Mouse (Mus musculus): Measurements from ENCODE around the gene 1700007K13Rik.
"Not testable (repeated sequence)": the region's sequence is repeated elsewhere in the genome, so short reads cannot be mapped to it uniquely, and the experiment has no call there.

Gene 1700007K13Rik

GRCm38 (mm10) chr2:28472011-28472410 is 5.9 kb upstream of the 1700007K13Rik start:
- in situ Hi-C loops (cut with MboI, MseI) = not testable (repeated sequence)

- in situ Hi-C loops (cut with MboI, MseI) = no loop called here
Observed at GRCm38 (mm10) chr2:28470591-28470990, 4.5 kb upstream of the 1700007K13Rik start.

- in situ Hi-C loops (cut with MboI, MseI) = no loop called here
Observed at GRCm38 (mm10) chr2:28469461-28469860, 3.3 kb upstream of the 1700007K13Rik start.

DNA sequence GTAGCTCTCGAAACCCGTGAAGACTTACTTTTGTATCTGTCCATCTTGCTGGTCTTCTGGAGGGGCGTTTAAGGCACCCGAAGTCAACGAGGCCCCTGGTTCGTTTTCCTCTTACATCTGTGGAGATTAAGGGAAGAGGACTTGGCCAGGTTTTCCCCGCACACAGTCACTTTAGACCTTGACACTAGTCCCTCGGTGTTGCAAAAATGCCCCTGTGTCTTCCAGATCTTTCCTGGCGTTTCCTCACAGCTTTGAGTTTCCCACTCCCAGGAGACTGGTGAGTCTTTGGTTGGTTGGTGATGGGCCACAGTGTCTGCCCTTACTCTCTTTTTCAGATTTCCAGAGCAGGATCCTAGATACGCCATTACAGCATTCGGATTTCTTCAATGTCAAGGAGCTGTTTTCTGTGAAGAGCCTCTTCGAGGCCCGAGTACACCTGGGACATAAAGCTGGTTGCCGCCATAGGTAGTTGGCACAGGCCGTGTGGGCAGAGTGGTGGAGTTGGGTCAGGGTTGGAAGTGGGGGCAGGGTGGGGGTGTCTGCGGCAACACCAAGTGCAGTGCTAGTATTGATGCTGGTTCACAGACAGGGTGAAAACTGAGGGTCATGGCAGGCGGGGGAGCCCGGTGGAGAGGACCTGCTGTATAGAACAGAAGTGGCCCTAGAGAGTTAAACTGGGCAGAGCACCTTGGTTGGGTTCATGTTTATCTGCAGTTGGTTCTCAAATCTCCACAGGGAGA is 2.5 kb upstream of the 1700007K13Rik start:
- in situ Hi-C loops (cut with MboI, MseI) = no loop called here

- in situ Hi-C loops (cut with MboI, MseI) = no loop called here
Observed at GRCm38 (mm10) chr2:28467860-28468485, 1.8 kb upstream of the 1700007K13Rik start, which contains the start of gene Mrps2. TSS of gene Mrps2 (plus strand) at chr2:28468066.

DNA sequence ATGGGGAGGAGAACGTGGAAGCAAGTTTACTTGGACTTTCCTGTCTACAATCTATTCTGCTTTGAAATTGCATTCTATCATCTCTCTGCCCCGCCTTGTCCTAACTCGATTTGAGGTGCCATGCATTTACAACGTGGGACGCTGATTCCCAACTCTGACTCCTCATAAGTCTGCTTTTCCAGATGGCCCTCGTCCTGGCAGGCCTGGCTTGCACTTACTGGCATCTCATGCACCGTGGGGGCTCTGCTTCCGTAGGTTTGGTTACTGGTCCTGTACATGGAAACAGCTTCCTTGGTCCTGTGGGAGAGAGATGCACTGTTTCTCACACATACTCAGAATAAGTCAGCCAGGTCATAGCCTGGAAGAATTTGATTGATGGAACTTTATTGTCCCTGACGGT is 1.2 kb downstream of the 1700007K13Rik start:
- in situ Hi-C loops (cut with MboI, MseI) = loop anchor here in 1 of 2 experiments (5.0 kb wide), 1 partner anchor 1202 kb away; no protein-coding TSS in a partner anchor

GRCm38 (mm10) chr2:28463919-28464318 is 2.2 kb downstream of the 1700007K13Rik start:
- in situ Hi-C loops (cut with MboI, MseI) = loop anchor here in 1 of 2 experiments (5.0 kb wide), 1 partner anchor 1203 kb away; no protein-coding TSS in a partner anchor

DNA sequence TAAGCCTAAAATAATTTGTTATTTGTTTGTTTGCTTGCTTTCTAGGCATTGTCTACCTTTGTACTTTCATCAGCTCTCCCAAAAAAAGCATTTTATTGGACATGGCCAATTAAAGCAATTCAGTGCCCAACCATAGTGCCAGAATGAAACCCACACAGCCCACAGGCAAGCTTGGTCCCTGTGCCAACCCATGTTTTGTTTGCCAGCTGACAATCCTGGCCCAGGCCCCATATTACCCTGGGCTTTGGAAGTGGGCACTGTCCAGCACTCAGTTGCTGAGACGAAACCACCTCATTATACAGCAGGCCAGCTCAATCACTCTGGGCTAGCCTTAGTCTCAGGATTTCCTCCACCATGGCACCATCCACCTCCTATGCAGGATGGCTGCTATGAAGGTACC is 9.5 kb downstream of the 1700007K13Rik start:
- in situ Hi-C loops (cut with MboI, MseI) = no loop called here

- in situ Hi-C loops (cut with MboI, MseI) = loop anchor here in 1 of 2 experiments (5.0 kb wide), 1 partner anchor 49 kb away; no protein-coding TSS in a partner anchor
Observed at GRCm38 (mm10) chr2:28453539-28453938, 12.6 kb downstream of the 1700007K13Rik start.

DNA sequence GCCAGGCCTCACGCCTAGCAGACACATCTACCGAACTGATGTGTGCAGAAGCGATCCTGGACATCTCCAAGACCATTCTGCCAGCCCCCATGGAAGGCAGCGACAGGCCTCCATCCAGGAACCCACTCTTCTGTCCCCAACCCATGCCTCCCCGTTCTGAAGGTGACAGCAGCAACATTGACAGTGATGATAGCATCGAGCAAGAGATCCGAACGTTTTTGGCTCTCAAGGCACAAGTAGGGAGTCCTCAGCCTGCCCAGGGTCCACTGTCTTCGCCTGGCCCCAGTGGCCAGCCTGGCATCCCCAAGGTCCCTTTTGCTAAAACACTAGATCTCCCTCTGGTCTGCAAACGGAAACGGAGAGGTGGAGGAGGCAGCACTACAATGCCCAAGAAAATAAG is 14.5 kb downstream of the 1700007K13Rik start:
- in situ Hi-C loops (cut with MboI, MseI) = loop anchor here in 1 of 2 experiments (5.0 kb wide), 1 partner anchor 51 kb away; no protein-coding TSS in a partner anchor

- in situ Hi-C loops (cut with MboI, MseI) = no loop called here
Observed at GRCm38 (mm10) chr2:28447315-28447670, 18.8 kb downstream of the 1700007K13Rik start.

GRCm38 (mm10) chr2:28446515-28447314 is 19.4 kb downstream of the 1700007K13Rik start, which contains the start of gene Ppp1r26:
TSS of gene Ppp1r26 (plus strand) at chr2:28446800.
- in situ Hi-C loops (cut with MboI, MseI) = no loop called here

DNA sequence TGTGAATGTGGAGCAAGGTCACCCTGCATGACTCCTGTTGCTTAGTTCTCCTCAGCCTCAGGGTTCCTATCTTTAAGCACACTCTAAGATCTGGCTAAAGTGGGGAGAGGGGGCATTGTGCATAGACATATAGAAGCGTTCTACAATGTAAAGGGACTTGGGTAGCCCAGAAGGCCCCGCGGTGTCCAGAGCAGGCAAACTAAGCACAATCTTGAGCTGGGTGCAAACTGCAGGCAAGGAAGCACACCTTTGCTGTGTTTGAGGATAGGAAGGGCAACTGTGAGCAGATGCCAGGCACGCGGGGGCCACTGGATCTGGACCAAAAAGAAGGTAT is 20.0 kb downstream of the 1700007K13Rik start:
- in situ Hi-C loops (cut with MboI, MseI) = no loop called here

DNA sequence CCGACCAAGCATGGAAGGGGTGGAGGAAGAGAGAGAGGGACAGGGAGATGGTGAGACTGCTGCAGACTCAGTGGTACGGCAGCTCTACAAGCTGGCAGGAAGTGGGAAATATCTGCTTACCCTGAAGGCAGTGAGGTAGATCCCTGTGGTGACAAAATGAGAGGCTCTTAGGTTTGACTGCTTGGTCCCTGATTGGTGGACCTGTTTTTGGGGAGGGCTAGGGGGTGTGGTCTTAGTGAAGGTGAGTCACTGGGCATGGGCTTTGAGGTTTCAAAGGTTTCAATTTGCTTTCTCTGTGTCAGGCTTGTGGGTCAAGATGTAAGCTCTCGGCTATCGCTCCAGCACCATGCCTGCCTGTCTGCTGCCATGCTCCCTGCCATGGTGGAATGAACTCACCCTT is 21.1 kb downstream of the 1700007K13Rik start:
- in situ Hi-C loops (cut with MboI, MseI) = no loop called here

DNA sequence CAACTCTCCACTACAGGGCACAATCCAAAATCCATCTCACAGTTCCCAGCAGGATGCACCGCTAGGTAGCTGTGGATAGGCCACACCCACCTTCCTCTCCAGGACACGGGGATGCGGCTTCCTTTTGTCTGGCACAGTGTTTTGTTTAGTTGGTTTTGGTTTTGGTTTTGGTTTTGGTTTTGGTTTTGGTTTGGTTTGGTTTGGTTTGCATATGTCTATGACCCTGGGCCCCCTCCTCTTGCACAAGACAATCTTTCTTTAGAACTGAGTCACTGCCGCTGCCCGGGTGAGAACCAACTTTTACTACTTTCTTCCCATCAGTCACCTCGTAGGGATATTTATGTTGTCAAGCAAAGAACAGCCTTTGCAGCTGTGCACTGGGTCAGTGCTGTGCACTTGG is 25.3 kb downstream of the 1700007K13Rik start:
- in situ Hi-C loops (cut with MboI, MseI) = no loop called here

- in situ Hi-C loops (cut with MboI, MseI) = no loop called here
Observed at GRCm38 (mm10) chr2:28435401-28435800, 30.7 kb downstream of the 1700007K13Rik start.

- in situ Hi-C loops (cut with MboI, MseI) = no loop called here
Observed at GRCm38 (mm10) chr2:28433512-28433911, 32.6 kb downstream of the 1700007K13Rik start.

GRCm38 (mm10) chr2:28432811-28433210 is 33.3 kb downstream of the 1700007K13Rik start:
- in situ Hi-C loops (cut with MboI, MseI) = no loop called here

- in situ Hi-C loops (cut with MboI, MseI) = no loop called here
Observed at GRCm38 (mm10) chr2:28430846-28431245, 35.3 kb downstream of the 1700007K13Rik start.

- in situ Hi-C loops (cut with MboI, MseI) = no loop called here
Observed at GRCm38 (mm10) chr2:28427226-28427625, 38.9 kb downstream of the 1700007K13Rik start.

- in situ Hi-C loops (cut with MboI, MseI) = no loop called here
Observed at GRCm38 (mm10) chr2:28423167-28423566, 43.0 kb downstream of the 1700007K13Rik start.

DNA sequence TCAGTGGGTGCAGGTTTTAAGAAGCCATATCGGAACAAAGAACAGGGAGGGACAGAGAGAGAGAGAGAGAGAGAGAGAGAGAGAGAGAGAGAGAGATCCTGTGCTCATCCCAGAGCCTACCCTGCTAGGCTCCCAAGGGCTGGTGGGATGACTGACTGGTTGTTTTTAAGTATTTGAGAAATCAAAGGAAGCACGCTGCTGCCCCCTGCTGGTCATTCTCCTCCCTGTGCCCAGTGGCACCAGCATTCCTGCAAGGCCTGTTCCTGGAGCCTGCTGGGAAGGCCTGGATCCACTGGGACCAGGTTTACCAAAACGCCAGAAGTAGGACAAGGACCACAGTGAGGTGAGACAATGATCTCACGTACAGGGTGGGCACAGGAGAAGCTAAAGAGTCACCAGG is 46.2 kb downstream of the 1700007K13Rik start:
- in situ Hi-C loops (cut with MboI, MseI) = loop anchor here in 1 of 2 experiments (5.0 kb wide), 1 partner anchor 218 kb away; no protein-coding TSS in a partner anchor
